Mouse (Mus musculus) urinary bladder, postnatal 14 days (tissue): ENCODE data around the gene Wasf1.

ENCODE experiments used
- DNase-seq: peaks from one replicate; pipeline ENCODE4 v3.0.0; 2021; ENCODE audit warnings: low spot score

Wasf1 gene

GRCm38 (mm10) chr10:40983761-40984160 is 100.5 kb downstream of the Wasf1 start:
- no peak for DNase-seq

GRCm38 (mm10) chr10:40984600-40984999 is 101.3 kb downstream of the Wasf1 start:
- no peak for DNase-seq

GRCm38 (mm10) chr10:40985350-40985749 is 102.1 kb downstream of the Wasf1 start:
- DNase-seq: no peak
